Mouse (Mus musculus): ENCODE data around the gene Cdiptos.

Cdiptos gene

DNA sequence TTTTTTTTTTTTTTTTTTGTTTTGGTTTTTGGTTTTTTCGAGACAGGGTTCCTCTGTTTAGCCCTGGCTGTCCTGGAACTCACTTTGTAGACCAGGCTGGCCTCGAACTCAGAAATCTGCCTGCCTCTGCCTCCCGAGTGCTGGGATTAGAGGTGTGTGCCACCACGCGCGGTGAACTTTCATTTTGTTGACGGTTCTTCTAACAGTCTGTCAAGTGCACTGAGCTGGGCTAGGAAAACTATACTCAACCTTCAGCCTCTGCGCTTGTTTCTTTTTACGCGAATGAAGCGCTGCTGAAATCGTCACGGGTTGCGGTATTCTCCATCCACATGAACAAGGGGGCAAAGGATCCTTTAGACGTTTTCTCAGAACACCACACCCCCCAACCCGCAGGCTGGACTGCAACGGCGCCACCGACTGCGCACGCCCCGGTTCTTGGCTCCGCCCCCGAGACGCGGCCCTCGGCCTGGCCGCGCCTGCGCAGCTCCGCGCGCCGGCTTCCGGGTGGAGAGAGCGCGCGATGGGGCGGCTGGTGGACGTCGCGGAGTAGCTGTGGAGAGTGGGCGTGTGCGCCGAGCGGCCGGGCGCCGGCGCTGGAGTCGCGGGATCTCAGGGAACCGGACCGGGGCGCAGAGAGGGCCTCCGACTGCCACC, 47.4 kb downstream of the Cdiptos start, which contains the start of gene Kctd13:
Gene Kctd13 (plus strand): TSS at position 496 of the 654 bp plus-strand sequence.
- DNase-seq (ENCODE audit: low read depth, low spot score): peak; percentile 94

DNA sequence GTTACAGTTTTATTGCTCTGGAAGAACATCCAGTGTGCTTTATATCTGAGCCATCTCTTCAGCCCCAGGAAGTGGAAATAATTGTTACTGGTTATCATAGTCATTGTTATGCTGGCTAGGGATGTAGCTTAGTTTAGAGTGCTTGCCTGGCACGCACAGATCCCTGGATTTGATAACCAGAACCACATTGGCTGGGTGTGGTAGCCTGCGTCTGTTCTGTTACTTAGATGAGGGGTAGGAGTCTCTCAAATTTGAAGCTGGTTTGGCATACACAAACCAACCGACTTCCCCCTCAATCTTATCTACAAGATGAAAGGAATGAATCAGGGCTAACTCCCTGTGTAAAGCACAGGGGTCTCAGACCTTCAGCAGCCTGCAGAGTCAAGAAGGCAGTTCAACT, 49.6 kb downstream of the Cdiptos start:
- no peak for DNase-seq (ENCODE audit: low read depth, low spot score)

DNA sequence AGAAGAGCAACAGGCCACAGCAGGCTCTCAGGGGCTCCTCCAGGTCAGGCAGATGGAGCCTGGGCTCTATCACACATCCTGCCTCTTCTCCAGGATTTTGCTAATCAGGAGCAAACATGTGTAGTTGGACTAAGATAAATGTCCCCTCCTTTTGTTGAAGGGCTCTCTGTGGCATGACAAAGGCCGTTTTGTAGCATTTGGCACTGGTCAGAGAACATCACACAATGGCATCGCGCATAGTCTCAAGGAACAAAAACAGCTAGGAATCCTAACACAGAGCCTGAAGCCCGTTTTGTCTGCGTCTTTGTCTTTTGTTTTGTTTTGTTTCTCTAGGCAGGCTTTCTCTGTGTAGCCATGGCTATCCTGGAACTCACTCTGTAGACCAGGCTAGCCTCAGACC, 51.9 kb downstream of the Cdiptos start:
- DNase-seq (ENCODE audit: low read depth, low spot score): peak; percentile 39

DNA sequence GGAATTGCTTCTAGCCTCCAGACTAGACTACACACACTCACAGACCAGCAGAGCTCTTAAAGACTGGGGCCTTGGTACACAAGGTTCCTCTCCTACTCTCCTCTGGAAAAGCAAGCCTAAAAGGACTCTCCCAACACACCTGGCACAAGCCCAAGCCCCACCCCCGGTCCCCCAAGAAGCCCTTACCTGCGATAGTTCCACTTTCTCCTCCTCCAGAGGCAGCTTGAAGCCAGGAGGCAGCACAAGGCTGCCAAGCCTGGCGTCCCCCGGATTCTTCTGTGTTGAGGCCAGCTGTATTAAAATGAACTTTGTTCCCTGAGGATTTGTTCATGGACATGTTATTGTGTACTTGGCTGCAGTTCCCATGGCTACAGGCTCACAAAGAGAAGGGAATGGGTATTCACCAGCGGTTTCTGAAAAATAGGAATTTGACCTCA, 53.3 kb downstream of the Cdiptos start, which contains the start of gene Tmem219:
Gene Tmem219 (minus strand): TSS at position 294 of the 437 bp plus-strand sequence.
- DNase-seq (ENCODE audit: low read depth, low spot score): peak; percentile 65
